ENCODE assay signal across 9 mouse cellular contexts in the genomic region with DNA sequence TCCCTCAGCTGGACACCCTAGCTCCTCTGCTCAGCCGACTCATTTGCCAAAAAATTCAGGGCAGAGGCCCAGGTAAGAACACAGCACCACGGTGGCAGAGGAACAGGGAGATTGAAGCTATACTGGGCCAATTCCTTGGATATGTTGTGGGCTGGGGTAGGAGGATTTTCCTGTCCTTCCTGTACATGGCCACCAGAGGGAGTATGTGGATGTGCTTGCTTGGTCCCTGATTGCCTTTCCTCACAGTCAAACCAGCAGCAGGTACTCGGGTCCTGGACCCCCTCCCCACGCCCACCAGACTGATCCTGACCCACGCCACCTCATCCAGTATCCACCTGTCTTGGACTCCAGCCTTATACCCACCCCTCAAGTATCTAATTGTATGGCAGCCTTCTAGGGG. TPM values are rescaled to one million over a fixed set of nuclear protein-coding genes. Genes with fewer than 3 reads are reported as not detected.
DNase-seq lines count a peak whose midpoint lies in the region; ATAC-seq and TF ChIP-seq lines count a peak whose summit lies in the region.
"Had no signal": no experiment of that assay in that cellular context is flagged by ENCODE, and none has a peak within 500 bp of the region (broad histone marks: within the 10 kb centered on the region; RNA-seq: fewer than 3 reads in every experiment).

No protein-coding gene starts in this region.

- no peak overlapping the region for H3K27ac ChIP-seq in kidney, adult 2 months (ENCODE audit: insufficient read depth, low read depth, low read length)
- H3K27ac ChIP-seq in limb, embryonic 10.5 days: no peak overlapping the region
- H3K27ac ChIP-seq in neural tube, embryonic 12.5 days: no peak overlapping the region
- H3K27ac ChIP-seq: stomach, embryonic 15.5 days had no signal

- peak; percentile 52 for ATAC-seq in neural tube, embryonic 12.5 days (ENCODE audit: low FRiP score, low read depth)

- H3K4me3 ChIP-seq in kidney, adult 2 months (ENCODE audit: insufficient read depth, low read depth, low read length): no peak overlapping the region
- H3K4me3 ChIP-seq in limb, embryonic 10.5 days: no peak overlapping the region
- H3K4me3 ChIP-seq in neural tube, embryonic 12.5 days: no peak overlapping the region
- H3K4me3 ChIP-seq: stomach, embryonic 15.5 days had no signal

- no peak for TF ChIP-seq POLR2A in kidney, adult 2 months (IDR thresholded peaks at IDR 0.05; ENCODE audit: low read depth, low read length)

- WGBS in kidney, adult 2 months: 7% methylated on average over 5 of the region's 5 CpGs
- WGBS in limb, embryonic 10.5 days: 22% methylated on average over 5 of the region's 5 CpGs
- 14% methylated on average over 5 of the region's 5 CpGs for WGBS in neural tube, embryonic 12.5 days

- TF ChIP-seq CTCF in kidney, adult 2 months (conservative IDR thresholded peaks at IDR 0.05; ENCODE audit: insufficient read depth, insufficient read length, low read depth, low read length): peak; percentile 91

- H3K4me1 ChIP-seq in kidney, adult 2 months (ENCODE audit: control insufficient read depth, insufficient read depth, low read length): no peaks in the 10 kb centered on the region
- no peaks in the 10 kb centered on the region for H3K4me1 ChIP-seq in limb, embryonic 10.5 days
- peaks cover 5% of the 10 kb centered on the region; the same call in 1 of the 2 replicates for H3K4me1 ChIP-seq in neural tube, embryonic 12.5 days
- H3K4me1 ChIP-seq: stomach, embryonic 15.5 days had no signal

- peak; percentile 12 for DNase-seq in urinary bladder, postnatal 25 days (ENCODE audit: low spot score)
- DNase-seq in urinary bladder, postnatal 4 days (ENCODE audit: low spot score in 2 of 2): no peak
- DNase-seq in cerebellum, adult 9-11 months: peak; percentile 54
- peak; percentile 42 to 60 for DNase-seq in frontal cortex, postnatal 14 days (ENCODE audit: low spot score in 2 of 2)
- peak; percentile 55 for DNase-seq in kidney, adult 2 months
- DNase-seq in limb, embryonic 10.5 days (ENCODE audit: low spot score): peak; percentile 57
- DNase-seq in gastrocnemius, adult 8-10 months (ENCODE audit: low spot score in 2 of 2): no peak

- no peaks in the 10 kb centered on the region for H3K9me3 ChIP-seq in limb, embryonic 10.5 days (replicated peaks)
- H3K9me3 ChIP-seq in neural tube, embryonic 12.5 days: no peaks in the 10 kb centered on the region
- H3K9me3 ChIP-seq: stomach, embryonic 15.5 days had no signal

- H3K9ac ChIP-seq in neural tube, embryonic 12.5 days: no peak overlapping the region
- H3K9ac ChIP-seq: stomach, embryonic 15.5 days had no signal

- H3K27me3 ChIP-seq in kidney, adult 2 months (replicated peaks; ENCODE audit: control insufficient read depth, insufficient read depth, low read length): no peaks in the 10 kb centered on the region
- H3K27me3 ChIP-seq in limb, embryonic 10.5 days (ENCODE audit: low read depth, poor library complexity, severe bottlenecking): no peaks in the 10 kb centered on the region
- H3K27me3 ChIP-seq in neural tube, embryonic 12.5 days (replicated peaks): no peaks in the 10 kb centered on the region
- H3K27me3 ChIP-seq: stomach, embryonic 15.5 days had no signal

- no peak overlapping the region for H3K4me2 ChIP-seq in neural tube, embryonic 12.5 days (replicated peaks)
- H3K4me2 ChIP-seq: stomach, embryonic 15.5 days had no signal

- H3K36me3 ChIP-seq in kidney, adult 2 months (ENCODE audit: control insufficient read depth, insufficient read depth, low read length): no peaks in the 10 kb centered on the region
- no peaks in the 10 kb centered on the region for H3K36me3 ChIP-seq in limb, embryonic 10.5 days
- no peaks in the 10 kb centered on the region for H3K36me3 ChIP-seq in neural tube, embryonic 12.5 days
- H3K36me3 ChIP-seq: stomach, embryonic 15.5 days had no signal

RNA-seq across cellular contexts. Expression of a gene that starts 10.1 kb away (rescaled TPM):
- 1.2 and 1.3 TPM in 2 replicates for polyA plus RNA-seq in kidney, adult 2 months (2012; rRNA removed)
- polyA plus RNA-seq in limb, embryonic 10.5 days (2016; fragmentation: Nextera tagmentation; extraction: Ambion mirVana): 0.09 and 0.13 TPM in 2 replicates
- 1.8 TPM in 2 replicates for polyA plus RNA-seq in neural tube, embryonic 12.5 days (2016; fragmentation: Nextera tagmentation; extraction: Ambion mirVana)
- total RNA-seq in gastrocnemius, adult 8-10 months (2022): 1 to 10 TPM in 2 of 4 experiments, under 1 TPM in 2; 0.75 to 1.8 (median 1.2) TPM

RNA-seq across cellular contexts. Expression of a gene that starts 29.4 kb away (rescaled TPM):
- 35.6 and 38.9 TPM in 2 replicates for polyA plus RNA-seq in kidney, adult 2 months (2012; rRNA removed)
- polyA plus RNA-seq in limb, embryonic 10.5 days (2016; fragmentation: Nextera tagmentation; extraction: Ambion mirVana): 75.7 and 101 TPM in 2 replicates
- 95.1 and 101 TPM in 2 replicates for polyA plus RNA-seq in neural tube, embryonic 12.5 days (2016; fragmentation: Nextera tagmentation; extraction: Ambion mirVana)
- total RNA-seq in gastrocnemius, adult 8-10 months (2022): 10 to 100 TPM; 31.7 to 34.2 (median 33.0) TPM

RNA-seq across cellular contexts. Expression of a gene that starts 41.9 kb away (rescaled TPM):
- 2.0 and 3.7 TPM in 2 replicates for polyA plus RNA-seq in kidney, adult 2 months (2012; rRNA removed)
- polyA plus RNA-seq in limb, embryonic 10.5 days (2016; fragmentation: Nextera tagmentation; extraction: Ambion mirVana): 2.7 and 4.4 TPM in 2 replicates
- polyA plus RNA-seq in neural tube, embryonic 12.5 days (2016; fragmentation: Nextera tagmentation; extraction: Ambion mirVana): 90.6 and 92.9 TPM in 2 replicates
- 1 to 10 TPM in 1 of 4 experiments, not detected in 3; 1.4 TPM for total RNA-seq in gastrocnemius, adult 8-10 months (2022)

RNA-seq across cellular contexts. Expression of a gene that starts 46.9 kb away (rescaled TPM):
- 37.8 and 42.6 TPM in 2 replicates for polyA plus RNA-seq in kidney, adult 2 months (2012; rRNA removed)
- polyA plus RNA-seq in limb, embryonic 10.5 days (2016; fragmentation: Nextera tagmentation; extraction: Ambion mirVana): 0.65 and 1.3 TPM in 2 replicates
- 61.7 and 65.1 TPM in 2 replicates for polyA plus RNA-seq in neural tube, embryonic 12.5 days (2016; fragmentation: Nextera tagmentation; extraction: Ambion mirVana)
- total RNA-seq in gastrocnemius, adult 8-10 months (2022): under 1 TPM in 2 of 4 experiments, not detected in 2; 0.09 to 0.15 TPM

Comparison
In these comparisons a context has a peak if more than half of its experiments do, and no peak if none do; other contexts are left out.
1. DNase-seq: peak in urinary bladder, postnatal 25 days (single experiment), cerebellum, adult 9-11 months (single experiment), frontal cortex, postnatal 14 days (2 of 2), kidney, adult 2 months (single experiment) and limb, embryonic 10.5 days (single experiment); none in urinary bladder, postnatal 4 days (0 of 2) and gastrocnemius, adult 8-10 months (0 of 2).
2. RNA of a gene that starts 41.9 kb away (polyA plus RNA-seq): 90.6 to 92.9 TPM in neural tube, embryonic 12.5 days; 2.7 to 4.4 TPM in limb, embryonic 10.5 days and 2.0 to 3.7 TPM in kidney, adult 2 months; every median in the first group is over 10 times any median in the second.